Mouse (Mus musculus) 3T3-L1 (cell line): ENCODE results near the gene F8a.
"Not testable (repeated sequence)": the region's sequence is repeated elsewhere in the genome, so short reads cannot be mapped to it uniquely, and the experiment has no call there.

ENCODE experiments used
- DNase-seq: peaks from one replicate; pipeline ENCODE4 v3.0.0-alpha.2; 2015; ENCODE audit warnings: low read depth, low spot score

The F8a gene

GRCm38 (mm10) chrX:73227914-73228605 lies at the start of gene F8a:
F8a (plus strand) TSS chrX:73228291.
- peak; percentile 94 for DNase-seq

GRCm38 (mm10) chrX:73191934-73192333 lies 36.2 kb upstream of the F8a start, which contains the start of gene Xlr3b:
Xlr3b (plus strand) TSS chrX:73192207.
- peak; percentile 91 for DNase-seq

GRCm38 (mm10) chrX:73213819-73214564 lies 14.1 kb upstream of the F8a start, which contains the start of gene Xlr4b:
Xlr4b (plus strand) TSS chrX:73214333.
- not testable (repeated sequence) for DNase-seq

- DNase-seq = no peak
Observed at GRCm38 (mm10) chrX:73225365-73225764, 2.7 kb upstream of the F8a start.

GRCm38 (mm10) chrX:73228606-73229214 lies 619 bp downstream of the F8a start:
- DNase-seq = peak; percentile 42

- DNase-seq = no peak
Observed at GRCm38 (mm10) chrX:73229288-73229687, 1.2 kb downstream of the F8a start.

- DNase-seq = not testable (repeated sequence)
Observed at GRCm38 (mm10) chrX:73242821-73243325, 14.8 kb downstream of the F8a start, which contains the start of gene Xlr4c. Xlr4c (minus strand) TSS chrX:73243130.

GRCm38 (mm10) chrX:73262428-73262827 lies 34.3 kb downstream of the F8a start:
- DNase-seq = not testable (repeated sequence)

- DNase-seq = not testable (repeated sequence)
Observed at GRCm38 (mm10) chrX:73265270-73265669, 37.2 kb downstream of the F8a start, which contains the start of gene Xlr3c. Xlr3c (minus strand) TSS chrX:73265390.
